Mouse (Mus musculus): Measurements from ENCODE around the gene Mboat2. TPM values are rescaled to one million over a fixed set of nuclear protein-coding genes. Genes with fewer than 3 reads are reported as not detected.

Mboat2 gene
- polyA plus RNA-seq, 1 experiment, result 6.2 TPM

GRCm38 (mm10) chr12:24912876-24913275, 82.2 kb downstream of the Mboat2 start:
- TF ChIP-seq CTCF (conservative IDR thresholded peaks at IDR 0.05; ENCODE audit: insufficient read depth, insufficient read length, low read depth, low read length) (no peak), POLR2A (IDR thresholded peaks at IDR 0.05; ENCODE audit: low read depth, low read length) (no peak)
- Histone ChIP-seq H3K36me3 (ENCODE audit: control insufficient read depth, insufficient read depth, low read length) (no peaks in the 10 kb centered on the region), H3K27ac (ENCODE audit: insufficient read depth, low read depth, low read length) (no peak overlapping the region), H3K27me3 (replicated peaks; ENCODE audit: control insufficient read depth, insufficient read depth, low read length) (no peaks in the 10 kb centered on the region), H3K4me1 (ENCODE audit: control insufficient read depth, insufficient read depth, low read length) (no peaks in the 10 kb centered on the region), H3K4me3 (ENCODE audit: insufficient read depth, low read depth, low read length) (no peak overlapping the region)
- WGBS, result 90% methylated on average over 1 of the region's 1 CpGs
- no peak for DNase-seq

GRCm38 (mm10) chr12:24918575-24919262, 88.0 kb downstream of the Mboat2 start:
- H3K27me3 ChIP-seq (replicated peaks; ENCODE audit: control insufficient read depth, insufficient read depth, low read length), result no peaks in the 10 kb centered on the region
- no peak for DNase-seq
- no peak overlapping the region for H3K27ac ChIP-seq (ENCODE audit: insufficient read depth, low read depth, low read length)
- 59% methylated on average over 12 of the region's 12 CpGs for whole genome bisulfite sequencing
- no peaks in the 10 kb centered on the region for H3K4me1 ChIP-seq (ENCODE audit: control insufficient read depth, insufficient read depth, low read length)
- no peak overlapping the region for H3K4me3 ChIP-seq (ENCODE audit: insufficient read depth, low read depth, low read length)
- TF ChIP-seq POLR2A (IDR thresholded peaks at IDR 0.05; ENCODE audit: low read depth, low read length), result no peak
- TF ChIP-seq CTCF (conservative IDR thresholded peaks at IDR 0.05; ENCODE audit: insufficient read depth, insufficient read length, low read depth, low read length), result no peak
- H3K36me3 ChIP-seq (ENCODE audit: control insufficient read depth, insufficient read depth, low read length), result no peaks in the 10 kb centered on the region

- DNase-seq, result no peak
- TF ChIP-seq CTCF (conservative IDR thresholded peaks at IDR 0.05; ENCODE audit: insufficient read depth, insufficient read length, low read depth, low read length) (no peak), POLR2A (IDR thresholded peaks at IDR 0.05; ENCODE audit: low read depth, low read length) (no peak)
- H3K27me3 ChIP-seq (replicated peaks; ENCODE audit: control insufficient read depth, insufficient read depth, low read length), result no peaks in the 10 kb centered on the region
- H3K4me3 ChIP-seq (ENCODE audit: insufficient read depth, low read depth, low read length), result no peak overlapping the region
- WGBS, result 96% methylated on average over 1 of the region's 1 CpGs
- H3K36me3 ChIP-seq (ENCODE audit: control insufficient read depth, insufficient read depth, low read length), result no peaks in the 10 kb centered on the region
- H3K27ac ChIP-seq (ENCODE audit: insufficient read depth, low read depth, low read length), result no peak overlapping the region
- no peaks in the 10 kb centered on the region for H3K4me1 ChIP-seq (ENCODE audit: control insufficient read depth, insufficient read depth, low read length)
These were observed 90.2 kb downstream of the Mboat2 start for GRCm38 (mm10) chr12:24920861-24921260.

GRCm38 (mm10) chr12:24924003-24924402, 93.3 kb downstream of the Mboat2 start:
- WGBS, result 86% methylated on average over 4 of the region's 4 CpGs
- Histone ChIP-seq H3K27me3 (replicated peaks; ENCODE audit: control insufficient read depth, insufficient read depth, low read length) (no peaks in the 10 kb centered on the region), H3K4me1 (ENCODE audit: control insufficient read depth, insufficient read depth, low read length) (no peaks in the 10 kb centered on the region), H3K4me3 (ENCODE audit: insufficient read depth, low read depth, low read length) (no peak overlapping the region), H3K27ac (ENCODE audit: insufficient read depth, low read depth, low read length) (no peak overlapping the region), H3K36me3 (ENCODE audit: control insufficient read depth, insufficient read depth, low read length) (no peaks in the 10 kb centered on the region)
- TF ChIP-seq POLR2A (IDR thresholded peaks at IDR 0.05; ENCODE audit: low read depth, low read length), result no peak
- no peak for TF ChIP-seq CTCF (conservative IDR thresholded peaks at IDR 0.05; ENCODE audit: insufficient read depth, insufficient read length, low read depth, low read length)
- DNase-seq, result no peak

GRCm38 (mm10) chr12:24925276-24925675, 94.6 kb downstream of the Mboat2 start:
- Histone ChIP-seq H3K4me1 (ENCODE audit: control insufficient read depth, insufficient read depth, low read length) (no peaks in the 10 kb centered on the region), H3K27me3 (replicated peaks; ENCODE audit: control insufficient read depth, insufficient read depth, low read length) (no peaks in the 10 kb centered on the region), H3K4me3 (ENCODE audit: insufficient read depth, low read depth, low read length) (no peak overlapping the region), H3K27ac (ENCODE audit: insufficient read depth, low read depth, low read length) (no peak overlapping the region), H3K36me3 (ENCODE audit: control insufficient read depth, insufficient read depth, low read length) (no peaks in the 10 kb centered on the region)
- no peak for DNase-seq
- TF ChIP-seq POLR2A (IDR thresholded peaks at IDR 0.05; ENCODE audit: low read depth, low read length), result no peak
- TF ChIP-seq CTCF (conservative IDR thresholded peaks at IDR 0.05; ENCODE audit: insufficient read depth, insufficient read length, low read depth, low read length), result no peak
- 81% methylated on average over 5 of the region's 5 CpGs for WGBS

GRCm38 (mm10) chr12:24925684-24926083, 95.0 kb downstream of the Mboat2 start:
- Histone ChIP-seq H3K27me3 (replicated peaks; ENCODE audit: control insufficient read depth, insufficient read depth, low read length) (no peaks in the 10 kb centered on the region), H3K36me3 (ENCODE audit: control insufficient read depth, insufficient read depth, low read length) (no peaks in the 10 kb centered on the region), H3K4me1 (ENCODE audit: control insufficient read depth, insufficient read depth, low read length) (no peaks in the 10 kb centered on the region), H3K27ac (ENCODE audit: insufficient read depth, low read depth, low read length) (no peak overlapping the region), H3K4me3 (ENCODE audit: insufficient read depth, low read depth, low read length) (no peak overlapping the region)
- WGBS, result 52% methylated on average over 4 of the region's 4 CpGs
- no peak for DNase-seq
- TF ChIP-seq CTCF (conservative IDR thresholded peaks at IDR 0.05; ENCODE audit: insufficient read depth, insufficient read length, low read depth, low read length) (no peak), POLR2A (IDR thresholded peaks at IDR 0.05; ENCODE audit: low read depth, low read length) (no peak)

- Histone ChIP-seq H3K36me3 (ENCODE audit: control insufficient read depth, insufficient read depth, low read length) (no peaks in the 10 kb centered on the region), H3K4me1 (ENCODE audit: control insufficient read depth, insufficient read depth, low read length) (no peaks in the 10 kb centered on the region), H3K27ac (ENCODE audit: insufficient read depth, low read depth, low read length) (no peak overlapping the region), H3K4me3 (ENCODE audit: insufficient read depth, low read depth, low read length) (no peak overlapping the region), H3K27me3 (replicated peaks; ENCODE audit: control insufficient read depth, insufficient read depth, low read length) (no peaks in the 10 kb centered on the region)
- DNase-seq, result no peak
- WGBS, result 58% methylated on average over 18 of the region's 18 CpGs
- TF ChIP-seq POLR2A (IDR thresholded peaks at IDR 0.05; ENCODE audit: low read depth, low read length) (no peak), CTCF (conservative IDR thresholded peaks at IDR 0.05; ENCODE audit: insufficient read depth, insufficient read length, low read depth, low read length) (no peak)
These were observed 97.5 kb downstream of the Mboat2 start for GRCm38 (mm10) chr12:24928051-24928748.

Measured in kidney, adult 2 months (tissue).